Mouse (Mus musculus) midbrain, postnatal 0 days (tissue): Measurements from ENCODE around the gene Tmem254b. TPM values are rescaled to one million over a fixed set of nuclear protein-coding genes. Genes with fewer than 3 reads are reported as not detected.
"Not testable (repeated sequence)": the region's sequence is repeated elsewhere in the genome, so short reads cannot be mapped to it uniquely, and the experiment has no call there.

Source experiments
- ATAC-seq: fragments of 200-750 bp; cut with Nextera tagmentation; 2 replicates; pipeline ENCODE4 v1.8.0; 2017; ENCODE audit warnings: moderate number of reproducible peaks, mild to moderate bottlenecking, moderate TSS enrichment, moderate library complexity; ENCODE audit not compliant: low FRiP score
- DNase-seq: peaks from one replicate; pipeline ENCODE4 v3.0.0-alpha.2; 2015; ENCODE audit warnings: low spot score
- H3K27ac ChIP-seq: fragments of 300-500 bp; sonication (generic); 2 replicates; pipeline ENCODE4 v1.5.1; 2014; ENCODE audit warnings: low read depth, mild to moderate bottlenecking, low read length, mixed read lengths
- H3K27me3 ChIP-seq: fragments of 300-500 bp; sonication (generic); 2 replicates; pipeline ENCODE4 v1.6.1; 2014; ENCODE audit warnings: low read length, control low read depth, mixed read lengths; ENCODE audit not compliant: insufficient read depth
- H3K36me3 ChIP-seq: fragments of 300-500 bp; sonication (generic); 2 replicates; pipeline ENCODE4 v1.6.1; 2014; ENCODE audit warnings: low read length, control low read depth, mixed read lengths; ENCODE audit not compliant: insufficient read depth
- H3K4me1 ChIP-seq: fragments of 300-500 bp; sonication (generic); 2 replicates; pipeline ENCODE4 v1.6.1; 2014; ENCODE audit warnings: mild to moderate bottlenecking, control low read depth, antibody characterized with exemption, low read length, mixed read lengths; ENCODE audit not compliant: insufficient read depth
- H3K4me2 ChIP-seq: fragments of 300-500 bp; sonication (generic); 2 replicates; pipeline ENCODE4 v1.6.1; 2014; ENCODE audit warnings: low read depth, mild to moderate bottlenecking, low read length, mixed read lengths; ENCODE audit not compliant: poor library complexity, severe bottlenecking
- H3K4me3 ChIP-seq: fragments of 300-500 bp; sonication (generic); 2 replicates; pipeline ENCODE4 v1.5.1; 2014; ENCODE audit warnings: low read depth, mild to moderate bottlenecking, low read length, moderate library complexity
- H3K9ac ChIP-seq: fragments of 300-500 bp; sonication (generic); replicated peaks from 2 replicates; pipeline ENCODE4 v1.6.1; 2014; ENCODE audit warnings: mild to moderate bottlenecking, low read length, moderate library complexity, mixed read lengths; ENCODE audit not compliant: poor library complexity, severe bottlenecking
- H3K9me3 ChIP-seq: fragments of 300-500 bp; sonication (generic); 2 replicates; pipeline ENCODE4 v1.6.1; 2016; ENCODE audit warnings: low read length, control low read depth
- WGBS: fragments of 180-500 bp; shearing (Covaris S2); extraction: QIAGEN DNeasy Blood & Tissue Kit; methylation state at CpG from one replicate; pipeline ENCODE4 v1.1.7; 2014; 5-methylcytosine and 5-hydroxymethylcytosine counted together
- polyA plus RNA-seq: library from polyadenylated mRNA; unstranded; fragments of >200 nt; fragmentation: Nextera tagmentation; extraction: Ambion mirVana; gene quantifications from 2 replicates; pipeline ENCODE4 v1.2.1, GENCODE M21; 2015
- total RNA-seq: library from RNA; depleted of rRNA; stranded (reverse); fragments of >200 nt; gene quantifications from 2 replicates; pipeline ENCODE4 v1.2.3, GENCODE M21; 2014; rRNA removed

Tmem254b gene
- total and polyA plus RNA-seq, 2 experiments from 2014 or later = 22.6 to 33.5 TPM

- H3K4me1 ChIP-seq, H3K4me2 ChIP-seq, ATAC-seq, H3K9me3 ChIP-seq, H3K27me3 ChIP-seq, H3K27ac ChIP-seq, DNase-seq, H3K4me3 ChIP-seq, H3K36me3 ChIP-seq, H3K9ac ChIP-seq: not testable (repeated sequence)
- WGBS = no CpG with 5 or more reads among the region's 6 CpGs
These were observed 31.8 kb downstream of the Tmem254b start for GRCm38 (mm10) chr14:26175028-26175427.

- not testable (repeated sequence) for H3K9me3 ChIP-seq, H3K4me3 ChIP-seq, ATAC-seq, H3K4me2 ChIP-seq, DNase-seq, H3K36me3 ChIP-seq, H3K27ac ChIP-seq, H3K9ac ChIP-seq, H3K4me1 ChIP-seq, H3K27me3 ChIP-seq
- WGBS = no CpG with 5 or more reads among the region's 3 CpGs
These were observed 32.9 kb downstream of the Tmem254b start for GRCm38 (mm10) chr14:26173955-26174354.

- not testable (repeated sequence) for H3K9ac ChIP-seq, H3K27ac ChIP-seq, H3K4me2 ChIP-seq, H3K4me3 ChIP-seq, H3K4me1 ChIP-seq, H3K27me3 ChIP-seq, DNase-seq, H3K9me3 ChIP-seq, H3K36me3 ChIP-seq, ATAC-seq
- no CpG with 5 or more reads among the region's 12 CpGs for WGBS
These were observed 41.6 kb downstream of the Tmem254b start for GRCm38 (mm10) chr14:26165266-26165665.

- not testable (repeated sequence) for H3K27ac ChIP-seq, H3K36me3 ChIP-seq, H3K4me1 ChIP-seq, DNase-seq, H3K4me3 ChIP-seq, H3K9ac ChIP-seq, H3K9me3 ChIP-seq, ATAC-seq, H3K4me2 ChIP-seq, H3K27me3 ChIP-seq
- no CpG with 5 or more reads among the region's 5 CpGs for WGBS
These were observed 44.4 kb downstream of the Tmem254b start for GRCm38 (mm10) chr14:26162423-26162822.

GRCm38 (mm10) chr14:26161156-26161555, 45.7 kb downstream of the Tmem254b start:
- not testable (repeated sequence) for H3K9ac ChIP-seq, ATAC-seq, DNase-seq, H3K4me1 ChIP-seq, H3K9me3 ChIP-seq, H3K4me3 ChIP-seq, H3K36me3 ChIP-seq, H3K27me3 ChIP-seq, H3K4me2 ChIP-seq, H3K27ac ChIP-seq
- WGBS = no CpG with 5 or more reads among the region's 9 CpGs

GRCm38 (mm10) chr14:26156032-26156431, 50.8 kb downstream of the Tmem254b start:
- not testable (repeated sequence) for H3K4me3 ChIP-seq, H3K27ac ChIP-seq, H3K36me3 ChIP-seq, ATAC-seq, H3K9ac ChIP-seq, H3K27me3 ChIP-seq, H3K4me2 ChIP-seq, DNase-seq, H3K9me3 ChIP-seq, H3K4me1 ChIP-seq
- WGBS = no CpG with 5 or more reads among the region's 7 CpGs

Other genes starting within 250 kb of the Tmem254b start
- 1.2 and 2.6 TPM in 2 replicates for gene Duxbl1, start 228.5 kb downstream of the Tmem254b start, total RNA-seq
- 1.2 and 1.3 TPM in 2 replicates for gene Duxbl1, start 228.5 kb downstream of the Tmem254b start, polyA plus RNA-seq
- gene Gm9780, start 164.3 kb downstream of the Tmem254b start, total RNA-seq = 4.9 and 5.9 TPM in 2 replicates
- 13.8 and 14.5 TPM in 2 replicates for gene Gm9780, start 164.3 kb downstream of the Tmem254b start, polyA plus RNA-seq
- gene Tmem254c, start 139.7 kb downstream of the Tmem254b start, total RNA-seq = 37.7 and 39.0 TPM in 2 replicates
- gene Tmem254c, start 139.7 kb downstream of the Tmem254b start, polyA plus RNA-seq = 36.2 and 49.6 TPM in 2 replicates
- gene Cphx2, start 125.5 kb downstream of the Tmem254b start, total RNA-seq = not detected in 2 replicates
- gene Cphx2, start 125.5 kb downstream of the Tmem254b start, polyA plus RNA-seq = not detected in 2 replicates
- gene Cphx3, start 124.7 kb downstream of the Tmem254b start, total RNA-seq = not detected in 2 replicates
- not detected in 2 replicates for gene Cphx3, start 124.7 kb downstream of the Tmem254b start, polyA plus RNA-seq
- gene Duxbl2, start 88.7 kb downstream of the Tmem254b start, total RNA-seq = 2.2 and 5.8 TPM in 2 replicates
- not detected in 2 replicates for gene Duxbl2, start 88.7 kb downstream of the Tmem254b start, polyA plus RNA-seq
- gene Plac9b, start 24.6 kb downstream of the Tmem254b start, total RNA-seq = 8.3 and 8.7 TPM in 2 replicates
- gene Plac9b, start 24.6 kb downstream of the Tmem254b start, polyA plus RNA-seq = 12.0 and 12.2 TPM in 2 replicates
- gene Duxbl3, start 50.9 kb upstream of the Tmem254b start, total RNA-seq = 0.66 and 2.5 TPM in 2 replicates
- 2.4 and 2.6 TPM in 2 replicates for gene Duxbl3, start 50.9 kb upstream of the Tmem254b start, polyA plus RNA-seq